Mouse (Mus musculus): ENCODE measurements around the gene Cbwd1.

Gene Cbwd1

DNA sequence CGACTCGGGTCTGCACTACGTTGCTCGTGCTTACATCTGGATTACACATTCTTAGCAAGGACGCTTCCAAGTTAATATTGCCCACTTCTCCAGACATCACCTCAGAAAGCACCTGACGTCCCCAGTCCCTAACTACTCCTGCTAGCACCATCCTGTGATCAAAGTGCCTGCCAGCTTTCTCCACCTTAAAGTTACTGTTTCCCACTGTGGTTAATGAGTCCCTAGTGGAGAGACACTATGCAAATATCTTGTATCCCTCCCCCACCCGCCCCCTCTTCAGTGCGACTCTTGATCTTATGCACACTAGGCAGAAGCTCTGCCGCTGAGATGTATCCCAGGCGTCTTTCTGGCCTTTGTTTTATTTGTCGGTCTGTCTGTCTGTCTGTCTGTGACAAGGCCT, 16.6 kb upstream of the Cbwd1 start:
- DNase-seq (ENCODE audit: low read depth, low spot score), result no peak

GRCm38 (mm10) chr19:24972701-24973390, 11.4 kb upstream of the Cbwd1 start:
- DNase-seq (ENCODE audit: low read depth, low spot score), result no peak

DNA sequence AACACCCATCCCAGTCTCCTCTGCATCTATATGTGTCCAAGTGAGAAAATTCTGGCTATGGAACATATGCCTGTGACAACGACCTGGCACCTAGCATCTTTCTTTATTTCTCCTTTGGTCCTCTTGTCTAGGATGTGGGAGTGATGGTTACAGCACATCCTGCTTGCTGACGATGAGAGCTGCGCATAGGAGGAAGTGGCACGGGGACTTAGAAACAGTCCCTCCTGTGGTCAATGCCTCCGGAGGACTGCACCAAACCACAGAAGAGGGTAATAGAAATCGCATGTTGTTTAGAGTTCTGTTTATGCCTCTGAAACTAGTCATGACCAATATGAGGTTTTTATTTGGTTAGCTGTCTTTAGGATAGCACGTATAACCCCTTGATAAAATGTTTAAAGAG, 9.9 kb upstream of the Cbwd1 start:
- no peak for DNase-seq (ENCODE audit: low read depth, low spot score)

- DNase-seq (ENCODE audit: low read depth, low spot score), result no peak
Measured at GRCm38 (mm10) chr19:24966941-24967340, 5.5 kb upstream of the Cbwd1 start.

DNA sequence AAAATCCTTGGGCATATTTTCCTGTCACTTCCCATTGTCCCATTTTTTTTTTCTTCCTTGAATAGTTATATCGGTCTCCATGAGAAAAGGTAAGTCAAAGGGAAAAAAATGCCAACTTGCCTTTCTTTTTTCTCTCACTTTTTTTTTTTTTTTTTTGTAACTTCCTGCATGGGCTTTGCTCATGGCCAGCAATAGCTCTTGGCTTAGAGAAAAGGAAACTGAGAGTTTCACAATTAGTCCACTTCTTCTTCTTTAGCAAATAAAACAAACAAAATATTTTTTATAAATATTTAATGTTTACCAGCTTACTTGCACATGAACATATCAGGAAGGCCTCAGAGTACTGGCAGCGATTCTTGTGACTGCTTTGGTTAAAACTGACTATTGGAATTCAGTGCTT, 4.8 kb upstream of the Cbwd1 start:
- DNase-seq (ENCODE audit: low read depth, low spot score), result no peak

GRCm38 (mm10) chr19:24958531-24958930, 2.9 kb downstream of the Cbwd1 start:
- no peak for DNase-seq (ENCODE audit: low read depth, low spot score)

DNA sequence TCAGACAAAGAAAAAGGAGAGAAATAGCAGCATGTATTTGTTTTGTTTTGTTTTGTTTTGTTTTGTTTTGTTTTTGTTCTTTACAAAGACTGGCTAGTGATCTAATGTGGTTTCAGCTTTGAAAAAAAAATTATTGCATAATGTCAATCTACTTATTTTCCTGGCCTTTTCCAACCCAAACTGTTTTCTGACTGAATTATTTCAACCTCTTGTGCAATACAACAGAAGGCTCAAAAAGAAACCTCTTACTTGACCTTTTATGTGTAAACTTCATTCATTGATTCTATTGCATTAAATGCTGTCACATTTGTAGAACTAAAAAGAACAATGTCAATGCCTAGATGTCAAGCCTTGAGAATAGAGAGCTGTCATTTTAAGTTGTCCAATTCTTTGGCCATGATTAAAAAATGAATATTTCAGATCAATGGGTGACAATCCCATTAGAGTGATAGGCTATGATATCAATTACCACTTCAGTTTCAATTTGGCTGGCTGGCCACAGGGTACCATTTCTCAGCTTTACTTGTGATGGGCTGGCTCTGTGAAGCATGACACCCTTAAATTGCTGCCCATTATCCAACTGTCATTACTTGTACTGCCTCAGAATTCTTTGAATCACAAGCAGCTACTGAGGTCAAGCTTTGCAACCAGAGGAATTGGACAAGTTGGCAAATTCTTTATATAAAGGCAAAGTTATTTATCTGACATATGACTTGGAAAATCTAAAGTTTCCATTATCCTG, 15.7 kb downstream of the Cbwd1 start:
- no peak for DNase-seq (ENCODE audit: low read depth, low spot score)

DNA sequence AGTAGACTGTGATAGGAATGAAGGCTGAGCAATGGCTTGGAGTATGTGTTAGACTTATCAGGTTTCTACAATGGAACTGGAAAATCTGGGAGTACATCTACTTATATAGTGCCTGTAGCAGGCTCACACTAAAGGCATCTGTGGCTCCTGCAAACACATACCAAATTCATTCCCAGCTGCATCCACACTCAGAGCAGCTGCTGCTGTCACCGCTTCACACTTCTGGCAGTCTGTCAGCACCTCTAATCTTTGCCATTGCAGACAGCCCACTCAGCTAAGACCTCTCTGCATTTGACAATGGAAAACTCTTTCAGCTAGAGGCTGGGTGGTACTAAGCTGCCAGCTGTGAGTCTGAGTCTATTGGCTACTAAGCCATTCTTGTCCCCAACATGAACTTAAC, 24.3 kb downstream of the Cbwd1 start:
- no peak for DNase-seq (ENCODE audit: low read depth, low spot score)

DNA sequence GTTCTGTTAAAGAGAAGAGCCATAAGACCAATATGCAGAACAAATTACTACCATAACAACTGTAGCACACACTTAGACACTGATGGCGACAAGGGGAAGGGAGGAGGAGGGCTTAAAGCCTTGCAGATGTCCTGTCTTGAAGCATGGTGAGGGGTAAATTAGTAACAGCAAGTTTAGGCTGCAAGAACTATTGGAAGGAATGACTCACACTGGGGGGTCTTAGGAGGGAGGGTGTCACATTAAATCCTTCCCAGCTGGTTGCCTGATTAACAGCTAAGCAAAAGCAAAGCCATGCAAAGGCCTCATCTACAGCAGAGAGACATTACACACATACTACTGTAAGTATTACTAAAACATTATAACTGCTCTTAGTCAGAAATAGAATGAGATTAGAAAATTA, 32.4 kb downstream of the Cbwd1 start:
- DNase-seq (ENCODE audit: low read depth, low spot score), result no peak

- DNase-seq (ENCODE audit: low read depth, low spot score), result no peak
Measured at GRCm38 (mm10) chr19:24920866-24921265, 40.5 kb downstream of the Cbwd1 start.

GRCm38 (mm10) chr19:24908385-24909155, 52.8 kb downstream of the Cbwd1 start:
- no peak for DNase-seq (ENCODE audit: low read depth, low spot score)

- DNase-seq (ENCODE audit: low read depth, low spot score), result no peak
Measured at GRCm38 (mm10) chr19:24907655-24908054, 53.8 kb downstream of the Cbwd1 start.

DNA sequence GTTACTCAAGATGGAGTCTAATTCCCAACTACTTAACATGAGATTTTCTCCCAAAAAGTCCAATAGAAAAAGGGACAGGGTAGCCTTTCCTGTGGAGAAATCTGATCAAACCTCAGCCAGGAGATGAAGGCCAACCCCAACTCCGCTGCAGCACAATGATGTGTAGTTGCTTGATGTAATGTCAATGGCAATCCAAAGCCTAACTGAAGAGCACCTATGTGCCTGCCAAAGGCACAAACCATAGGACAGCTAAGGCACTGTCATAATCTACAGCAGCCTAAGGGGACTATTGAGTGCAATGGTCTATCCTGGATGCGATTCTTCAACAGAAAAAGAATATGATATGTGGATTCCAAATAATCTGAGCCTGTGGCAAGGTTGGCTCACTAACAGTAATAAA, 58.6 kb downstream of the Cbwd1 start:
- no peak for DNase-seq (ENCODE audit: low read depth, low spot score)

- no peak for DNase-seq (ENCODE audit: low read depth, low spot score)
Measured at GRCm38 (mm10) chr19:24902256-24902655, 59.2 kb downstream of the Cbwd1 start.

DNA sequence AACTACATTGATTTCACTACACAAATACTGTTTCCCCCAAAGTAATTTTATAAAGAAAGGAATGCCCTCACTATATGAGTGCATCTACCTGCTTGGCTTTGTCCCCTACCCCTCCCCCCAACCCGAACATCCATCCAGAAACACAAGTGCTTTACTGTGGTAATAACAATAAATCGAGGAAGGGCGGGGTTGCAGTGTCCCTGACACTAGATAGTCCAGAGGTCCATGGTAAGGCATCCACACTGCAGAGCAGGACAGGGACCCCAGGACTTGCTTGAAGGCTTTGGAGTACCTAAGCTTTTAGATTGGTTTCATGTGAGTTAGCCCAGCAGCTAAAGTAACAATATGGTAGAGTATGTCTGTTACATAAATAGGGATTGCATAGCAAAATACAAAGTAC, 59.7 kb downstream of the Cbwd1 start:
- DNase-seq (ENCODE audit: low read depth, low spot score), result no peak

DNA sequence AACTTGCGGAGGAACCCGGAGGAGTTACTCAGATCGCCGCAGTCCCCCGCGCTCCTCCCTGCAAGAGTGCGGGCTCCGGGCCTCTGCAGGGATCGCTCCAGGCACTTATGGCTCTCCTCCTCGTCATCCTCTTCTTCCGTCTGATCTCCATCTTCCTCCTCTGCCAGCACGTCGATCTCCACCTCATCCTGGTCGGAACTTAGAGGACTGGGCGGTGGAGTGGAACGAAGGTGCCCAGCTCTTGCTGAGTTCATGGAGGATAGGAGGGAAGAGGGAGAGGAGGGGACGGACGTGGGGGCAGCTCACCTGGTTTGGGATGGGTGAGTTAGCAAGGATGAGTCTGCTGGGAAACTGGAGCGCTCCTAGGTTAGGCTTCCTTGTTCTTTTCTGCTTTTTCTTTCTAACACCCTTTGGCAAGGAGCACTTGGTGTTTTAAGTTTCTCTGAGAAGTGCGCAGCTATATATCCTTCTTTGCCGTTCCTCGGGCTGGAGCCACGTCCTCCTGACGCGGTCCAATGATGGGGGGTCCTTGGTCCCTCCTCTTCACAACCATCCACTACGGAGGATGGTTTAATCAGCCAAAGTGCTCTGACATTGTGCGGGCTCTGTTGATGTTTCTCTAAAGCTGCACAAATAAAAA, 60.7 kb downstream of the Cbwd1 start, which contains the start of gene Foxd4:
Gene Foxd4, minus strand, starts transcription at position 617 of the 640 bp plus-strand sequence.
- DNase-seq (ENCODE audit: low read depth, low spot score), result no peak

DNA sequence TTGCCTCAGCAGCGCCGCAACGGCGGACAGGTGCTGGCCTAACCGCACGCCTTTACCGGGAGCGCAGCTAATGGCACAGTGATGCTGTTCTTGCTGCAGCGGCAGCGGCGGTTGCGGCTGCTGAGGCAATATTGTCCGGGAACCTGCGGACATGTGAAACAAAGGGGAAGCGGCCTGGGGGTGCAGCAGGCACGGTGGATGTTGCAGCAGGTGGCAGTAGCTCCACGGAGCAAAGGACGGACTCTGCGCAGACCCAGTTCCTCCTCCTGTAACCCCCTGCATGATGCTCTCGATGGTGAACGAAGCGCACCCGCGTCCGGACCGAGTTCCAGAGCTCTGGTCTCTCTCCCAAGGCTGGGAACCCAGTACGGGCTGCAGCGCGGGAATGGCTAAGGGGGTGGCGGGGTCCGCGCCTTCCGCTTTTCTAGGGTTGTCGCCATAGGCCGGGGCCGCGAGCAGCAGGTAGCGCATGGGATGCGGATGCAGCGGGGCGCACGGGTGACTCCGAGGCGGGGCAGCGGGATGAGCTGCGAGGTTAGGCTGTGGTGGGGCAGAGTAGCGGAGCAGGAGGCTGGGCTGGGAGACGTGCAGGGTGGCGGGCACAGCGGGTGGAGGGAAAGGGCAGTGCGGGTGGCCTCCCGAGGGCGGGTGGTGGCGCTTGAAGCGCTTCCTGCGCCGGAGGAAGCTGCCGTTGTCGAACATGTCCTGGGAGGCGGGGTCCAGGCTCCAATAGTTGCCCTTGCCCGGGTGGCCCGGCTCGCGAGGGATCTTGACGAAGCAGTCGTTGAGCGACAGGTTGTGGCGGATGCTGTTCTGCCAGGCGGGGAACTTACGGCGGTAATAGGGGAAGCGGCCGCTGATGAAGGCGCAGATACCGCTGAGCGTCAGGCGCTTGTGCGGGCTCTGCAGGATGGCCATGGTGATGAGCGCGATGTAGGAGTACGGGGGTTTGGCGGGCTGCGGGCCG, 61.5 kb downstream of the Cbwd1 start:
- no peak for DNase-seq (ENCODE audit: low read depth, low spot score)

DNA sequence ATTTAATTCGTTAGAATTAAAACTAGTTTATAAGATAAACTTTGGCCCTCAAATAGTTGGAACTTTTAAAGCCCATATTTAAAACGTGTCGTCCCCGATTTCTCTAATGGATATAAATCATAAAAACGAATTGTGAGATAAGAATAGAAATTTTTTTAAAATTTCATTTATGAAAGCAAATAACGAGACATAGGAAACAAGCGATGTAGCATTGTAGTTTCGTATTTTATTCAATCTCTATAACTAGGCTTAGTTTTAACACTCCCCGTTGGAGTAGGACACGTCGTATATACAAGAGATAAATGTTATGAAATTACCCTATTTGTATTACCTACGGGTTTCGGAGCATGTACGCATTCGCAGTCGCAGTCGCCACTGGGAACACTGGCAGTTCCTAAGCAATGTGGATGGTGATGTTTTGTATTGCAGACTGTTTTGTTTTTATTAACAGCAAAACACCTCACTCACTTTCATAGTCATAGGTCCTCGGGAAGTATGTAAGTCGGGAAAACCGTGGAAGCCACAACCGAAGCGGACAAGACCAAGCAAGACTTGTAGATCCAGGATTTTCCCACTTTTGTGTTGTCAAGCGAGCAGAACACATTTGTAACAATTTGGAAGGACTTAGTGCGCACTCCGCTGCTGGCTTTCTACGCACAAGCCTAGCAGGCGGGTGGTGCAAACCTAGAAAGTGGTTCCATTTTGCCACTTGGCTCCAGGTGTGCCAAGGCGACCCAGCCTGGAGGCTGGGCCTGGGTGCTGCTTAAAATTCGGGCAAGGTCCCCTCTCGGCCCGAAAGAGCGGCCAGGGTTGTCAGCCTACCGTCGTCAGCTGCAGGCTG, 62.5 kb downstream of the Cbwd1 start:
- DNase-seq (ENCODE audit: low read depth, low spot score), result no peak

GRCm38 (mm10) chr19:24897896-24898736, 63.3 kb downstream of the Cbwd1 start:
- DNase-seq (ENCODE audit: low read depth, low spot score), result no peak
